Mouse (Mus musculus): Measurements from ENCODE around the gene Nudt4. TPM values are rescaled to one million over a fixed set of nuclear protein-coding genes. Genes with fewer than 3 reads are reported as not detected.

Gene Nudt4
- 43.5 and 48.1 TPM in 2 replicates for polyA plus RNA-seq (2012; rRNA removed)

DNA sequence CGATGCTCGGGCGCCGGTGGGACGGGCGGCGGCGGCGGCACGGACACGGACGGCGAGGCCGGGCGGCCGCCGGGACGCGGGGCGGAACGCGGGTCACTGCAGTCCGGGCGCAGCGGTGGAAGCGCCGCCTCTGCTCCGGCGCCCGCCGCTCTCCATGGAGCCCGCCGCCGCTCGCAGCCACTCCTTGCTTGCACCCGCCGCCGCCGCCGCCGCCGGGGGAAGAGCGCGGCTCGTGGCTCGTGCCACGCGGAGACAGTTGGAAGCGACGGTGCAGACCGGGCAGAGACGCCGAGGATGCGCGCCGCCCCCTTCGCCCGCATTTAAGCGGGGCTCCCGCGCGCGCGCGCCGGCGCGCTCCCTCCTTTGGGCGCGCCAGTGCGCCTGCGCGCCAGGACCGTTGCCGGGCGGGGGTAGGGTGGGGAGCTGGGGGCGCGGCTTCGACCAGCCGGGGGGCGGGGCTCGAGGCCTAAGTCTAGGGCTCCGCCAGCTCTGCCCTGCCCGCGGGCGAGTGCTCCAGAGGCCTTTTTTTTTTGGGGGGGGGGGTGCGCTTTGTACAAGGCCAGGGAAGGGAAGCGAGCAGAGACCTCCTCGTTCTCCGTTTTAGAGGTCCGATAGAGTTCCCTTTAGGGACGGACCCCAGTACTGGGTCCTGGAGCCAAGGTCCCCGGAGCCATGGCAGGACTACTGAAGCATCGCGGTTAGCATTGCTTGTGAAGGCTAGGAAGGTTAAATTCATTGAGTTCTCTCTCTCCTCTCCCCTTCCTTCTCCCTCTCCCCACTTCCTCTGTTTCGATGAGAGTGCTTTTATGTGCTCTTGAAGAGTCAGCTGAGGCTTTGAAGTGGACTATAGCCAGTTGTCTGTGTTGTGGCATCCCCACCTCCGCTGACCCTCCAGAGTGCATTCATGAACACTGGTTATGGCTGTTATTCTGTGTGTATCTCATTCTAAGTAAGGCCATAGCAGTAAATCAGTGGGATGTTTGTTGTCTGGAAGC lies at the start of gene Nudt4:
Gene Nudt4 (minus strand): TSS at position 296 of the 995 bp plus-strand sequence.
- WGBS, result 1% methylated on average over 95 of the region's 97 CpGs
- no peak for DNase-seq (ENCODE audit: low read depth, low spot score)

- DNase-seq (ENCODE audit: low read depth, low spot score), result no peak
- 64% methylated on average over 10 of the region's 10 CpGs for WGBS
These were observed 47.4 kb upstream of the Nudt4 start for GRCm38 (mm10) chr10:95611331-95611721.

- DNase-seq (ENCODE audit: low read depth, low spot score), result no peak
These were observed 46.9 kb upstream of the Nudt4 start for GRCm38 (mm10) chr10:95610666-95611330.

DNA sequence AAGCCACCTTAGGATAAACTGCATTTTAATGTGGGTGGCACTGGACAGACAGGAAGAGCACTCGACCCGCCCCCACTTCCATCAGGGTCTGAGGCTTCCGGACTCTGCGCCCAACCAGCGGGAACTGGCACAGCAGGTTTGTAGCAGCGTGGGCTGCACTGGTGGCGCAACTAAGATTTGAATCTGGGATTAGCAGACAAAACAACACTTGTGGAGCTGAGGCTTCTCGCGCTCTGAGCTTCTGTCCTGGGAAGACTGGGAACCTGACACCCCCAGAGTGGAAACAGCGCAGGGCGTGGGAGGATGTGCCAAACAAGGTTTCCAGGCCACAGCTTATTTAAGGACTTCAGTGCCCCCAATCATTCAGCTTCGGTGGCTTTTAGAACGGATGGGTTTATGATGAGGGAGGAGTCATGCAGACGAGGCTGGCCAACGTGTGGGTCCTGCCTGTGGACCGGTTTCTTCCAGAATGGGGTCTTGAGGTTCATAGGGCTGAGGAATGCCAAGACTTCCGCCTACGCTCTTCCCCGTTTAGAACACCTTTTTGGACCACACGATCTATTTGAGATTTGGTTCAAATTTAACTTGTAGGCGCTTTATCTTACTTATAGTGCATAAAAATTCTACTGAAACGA lies 41.1 kb upstream of the Nudt4 start:
- no peak for DNase-seq (ENCODE audit: low read depth, low spot score)
- WGBS, result 46% methylated on average over 22 of the region's 22 CpGs

More at GRCm38 (mm10) chr10:95610666-95611330, 46.9 kb upstream of the Nudt4 start:
- 53% methylated on average over 16 of the region's 16 CpGs for WGBS

- WGBS, result 46% methylated on average over 5 of the region's 5 CpGs
- no peak for DNase-seq (ENCODE audit: low read depth, low spot score)
These were observed 36.6 kb upstream of the Nudt4 start for GRCm38 (mm10) chr10:95600527-95600926.

DNA sequence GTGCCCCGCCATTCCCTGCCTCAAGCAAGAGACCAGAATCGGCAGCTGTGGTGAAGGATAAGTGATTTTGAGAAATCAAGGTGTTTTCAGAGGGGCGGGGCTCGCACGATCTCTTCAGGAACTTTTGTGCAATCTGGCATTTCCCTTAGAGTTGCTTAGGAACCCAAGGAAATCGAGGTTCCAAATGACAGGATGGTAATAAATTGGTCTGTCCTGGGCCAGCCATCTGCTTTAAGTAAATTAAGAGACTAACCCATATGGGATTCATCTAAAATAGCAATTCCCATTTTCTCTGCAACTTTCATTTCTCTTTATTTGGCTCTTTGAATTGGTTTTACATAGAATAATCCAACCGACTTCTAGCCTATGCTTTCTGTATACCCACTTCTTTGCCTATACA lies 35.8 kb upstream of the Nudt4 start:
- DNase-seq (ENCODE audit: low read depth, low spot score), result no peak

DNA sequence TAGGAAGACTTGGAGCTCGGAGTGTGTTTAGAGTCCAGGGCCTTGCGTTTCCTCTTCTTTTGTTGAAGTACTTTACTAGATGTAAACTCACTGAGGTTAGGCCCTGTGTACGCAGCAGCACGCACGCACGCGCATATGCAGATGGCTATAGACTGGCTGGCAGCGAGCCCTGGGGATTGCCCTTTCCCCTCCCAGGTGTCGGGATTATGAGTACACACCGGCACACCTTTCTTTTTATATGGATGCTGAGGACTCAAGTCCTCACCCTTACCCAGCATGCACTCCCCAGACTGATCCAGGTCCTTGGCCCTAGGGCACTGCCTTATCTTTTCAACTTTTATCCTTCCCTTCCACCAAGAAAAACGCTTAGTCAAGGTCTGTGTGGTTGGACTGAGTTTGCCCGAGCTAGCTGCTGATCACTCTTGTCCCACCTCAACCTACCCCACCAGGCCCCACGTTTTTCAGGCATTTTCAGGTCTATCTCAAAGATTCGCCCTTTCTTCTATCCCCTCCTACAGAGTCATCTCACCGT lies 34.2 kb upstream of the Nudt4 start:
- peak; percentile 61 for DNase-seq (ENCODE audit: low read depth, low spot score)
- WGBS, result 50% methylated on average over 15 of the region's 15 CpGs

More for the DNA sequence above, 35.8 kb upstream of the Nudt4 start:
- 79% methylated on average over 7 of the region's 7 CpGs for WGBS

- 79% methylated on average over 8 of the region's 8 CpGs for whole genome bisulfite sequencing
- DNase-seq (ENCODE audit: low read depth, low spot score), result no peak
These were observed 32.1 kb upstream of the Nudt4 start for GRCm38 (mm10) chr10:95595852-95596639.

DNA sequence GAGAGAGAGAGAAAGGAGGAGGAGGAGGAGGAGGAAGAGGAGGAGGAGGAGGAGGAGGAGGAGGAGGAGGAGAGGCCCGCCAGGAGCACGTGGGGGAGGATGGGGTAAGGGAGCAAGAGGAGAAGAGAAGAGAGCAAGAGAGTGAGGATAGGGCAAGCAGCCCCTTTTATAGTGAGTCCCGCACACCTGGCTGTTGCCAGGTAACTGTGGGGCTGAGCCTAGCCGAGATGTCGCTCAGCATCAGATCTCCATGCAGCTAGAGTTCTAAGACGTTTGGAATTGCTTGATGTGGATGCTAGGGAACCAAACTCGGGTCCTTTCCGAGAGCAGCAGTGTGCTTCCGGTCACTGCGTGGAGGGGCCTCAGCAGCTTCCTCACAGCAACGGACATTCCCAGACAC lies 30.5 kb upstream of the Nudt4 start:
- WGBS, result 81% methylated on average over 11 of the region's 11 CpGs
- DNase-seq (ENCODE audit: low read depth, low spot score), result no peak

DNA sequence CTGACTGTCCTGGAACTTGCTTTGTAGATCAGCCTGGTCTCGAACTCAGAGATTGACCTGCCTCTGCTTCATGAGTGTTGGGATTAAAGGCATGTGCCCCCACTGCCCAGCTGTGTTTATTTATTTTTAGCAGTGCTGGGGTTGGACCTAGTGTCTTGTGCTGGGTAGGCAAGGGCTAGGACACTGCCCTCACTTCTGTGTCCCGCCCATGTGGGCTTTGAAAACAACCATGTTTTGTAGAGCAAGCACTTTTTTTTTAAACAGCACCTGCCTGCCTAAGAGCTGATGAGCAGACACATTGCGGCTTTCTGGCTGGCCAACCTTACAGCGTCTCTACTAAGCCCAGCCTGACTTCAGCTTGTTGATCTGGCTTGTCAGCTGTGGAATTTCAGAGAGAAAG lies 27.3 kb upstream of the Nudt4 start:
- WGBS, result 79% methylated on average over 4 of the region's 4 CpGs
- DNase-seq (ENCODE audit: low read depth, low spot score), result no peak

DNA sequence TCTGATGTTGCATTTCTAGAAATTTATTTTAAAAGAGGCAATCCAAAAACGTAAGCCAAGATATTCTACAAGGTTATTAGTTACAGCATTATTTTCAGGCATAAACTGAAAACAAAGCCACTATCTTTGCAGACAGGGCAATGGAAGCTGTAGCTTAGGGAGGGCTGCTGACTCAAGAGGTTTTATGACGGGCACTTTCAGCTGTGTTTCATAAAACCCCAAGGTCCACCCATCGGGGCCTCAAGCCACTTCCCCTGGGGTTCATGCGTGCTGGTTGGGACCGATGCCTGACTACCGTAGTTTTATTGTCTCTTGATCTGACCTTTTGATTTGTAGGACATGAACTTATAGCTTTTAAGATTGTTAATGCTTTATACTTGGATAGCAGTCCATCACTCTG lies 26.2 kb upstream of the Nudt4 start:
- 28% methylated on average over 6 of the region's 6 CpGs for WGBS
- DNase-seq (ENCODE audit: low read depth, low spot score), result peak; percentile 42

GRCm38 (mm10) chr10:95589196-95589595 lies 25.2 kb upstream of the Nudt4 start:
- 95% methylated on average over 4 of the region's 4 CpGs for WGBS

GRCm38 (mm10) chr10:95587509-95588220 lies 23.7 kb upstream of the Nudt4 start:
- 84% methylated on average over 8 of the region's 8 CpGs for WGBS
- DNase-seq (ENCODE audit: low read depth, low spot score), result no peak

More at GRCm38 (mm10) chr10:95589196-95589595, 25.2 kb upstream of the Nudt4 start:
- DNase-seq (ENCODE audit: low read depth, low spot score), result no peak

DNA sequence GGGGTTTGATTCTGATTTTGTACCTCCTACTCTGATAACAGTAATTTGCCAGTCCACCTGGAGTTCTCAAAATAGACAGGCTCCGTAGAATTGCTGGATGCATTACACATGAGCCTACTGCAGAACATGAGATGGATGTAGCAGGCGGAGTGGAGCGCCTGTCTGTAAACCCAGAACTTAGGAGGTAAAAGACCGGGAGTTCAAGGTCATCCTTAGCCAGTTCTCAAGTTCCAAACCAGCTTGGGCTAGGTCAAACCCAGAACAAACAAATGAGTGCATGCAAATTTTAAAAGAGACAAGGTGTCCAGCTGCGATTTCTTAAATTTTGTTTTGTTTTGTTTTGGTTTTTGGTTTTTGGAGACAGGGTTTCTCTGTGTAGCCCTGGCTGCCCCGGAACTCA lies 21.6 kb upstream of the Nudt4 start:
- 90% methylated on average over 6 of the region's 6 CpGs for WGBS
- DNase-seq (ENCODE audit: low read depth, low spot score), result no peak

- DNase-seq (ENCODE audit: low read depth, low spot score), result no peak
- 28% methylated on average over 4 of the region's 4 CpGs for WGBS
These were observed 13.6 kb upstream of the Nudt4 start for GRCm38 (mm10) chr10:95577567-95577950.

GRCm38 (mm10) chr10:95576876-95577566 lies 13.1 kb upstream of the Nudt4 start:
- 74% methylated on average over 14 of the region's 14 CpGs for WGBS
- no peak for DNase-seq (ENCODE audit: low read depth, low spot score)

DNA sequence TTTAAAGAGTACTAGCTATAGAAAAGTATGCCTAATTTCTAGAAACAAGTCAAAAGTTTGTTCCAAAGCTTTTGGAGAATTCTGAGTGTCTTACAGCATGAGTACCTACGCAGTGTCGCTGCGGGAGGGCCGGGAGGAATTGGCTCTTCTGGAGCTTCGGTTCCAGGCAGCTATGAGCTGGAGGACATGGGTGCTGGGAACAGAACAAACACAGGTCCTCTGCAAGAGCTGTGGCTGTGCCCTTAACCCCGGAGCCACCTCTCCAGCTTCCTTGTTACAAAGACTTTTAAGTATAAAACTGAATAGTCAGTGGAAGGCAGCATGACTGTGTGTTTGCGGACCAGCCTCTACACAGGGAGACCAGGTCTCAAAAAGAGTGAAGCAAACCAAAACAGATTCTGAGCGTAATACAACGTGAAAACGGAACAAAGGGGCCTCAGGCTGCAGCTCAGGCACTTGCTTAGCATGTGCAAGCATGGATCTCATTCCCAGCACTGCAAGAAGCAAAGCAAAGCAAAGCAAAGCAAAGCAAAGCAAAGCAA lies 12.0 kb upstream of the Nudt4 start:
- 82% methylated on average over 10 of the region's 10 CpGs for WGBS
- DNase-seq (ENCODE audit: low read depth, low spot score), result no peak

DNA sequence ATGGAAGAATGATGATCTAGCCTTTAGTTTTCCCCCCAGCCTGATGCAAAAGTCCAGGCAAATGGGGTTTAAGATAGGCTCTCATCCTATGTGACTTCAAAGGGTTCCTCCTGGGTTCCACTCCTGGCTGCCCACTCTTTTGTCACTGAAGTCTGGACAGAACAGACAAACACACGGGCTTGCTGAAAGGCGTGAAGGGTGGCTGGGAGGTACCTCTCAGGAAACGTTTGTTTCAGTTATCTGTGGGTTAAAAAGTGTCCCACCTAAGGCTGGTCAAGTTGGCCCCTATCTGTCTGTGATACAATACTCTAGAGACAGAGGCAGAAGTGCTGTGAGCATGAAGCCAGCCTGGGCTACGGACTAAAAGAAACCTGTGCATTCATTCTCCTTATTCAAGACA lies 11.0 kb upstream of the Nudt4 start:
- WGBS, result 81% methylated on average over 4 of the region's 4 CpGs
- DNase-seq (ENCODE audit: low read depth, low spot score), result no peak
